Mouse (Mus musculus) cerebellum, adult 2 months (tissue): ENCODE results near the gene Nbas.

ENCODE experiments used
- CTCF ChIP-seq: fragments of 200-500 bp; IDR thresholded peaks from 2 replicates; pipeline ENCODE4 v1.5.1; 2011; ENCODE audit warnings: low read depth, mild to moderate bottlenecking, control low read depth, low read length, moderate library complexity, borderline replicate concordance; ENCODE audit not compliant: insufficient read depth
- POLR2A ChIP-seq: fragments of 200-500 bp; IDR thresholded peaks from 2 replicates; pipeline ENCODE4 v1.6.1; 2011; ENCODE audit warnings: low read length, control low read depth, borderline replicate concordance; ENCODE audit not compliant: insufficient read depth

- no peak for TF ChIP-seq CTCF
- TF ChIP-seq POLR2A: no peak
These were observed 320.1 kb downstream of the Nbas start for GRCm38 (mm10) chr12:13589021-13589420.
